In genomic region chr14:30014487-30014886, GRCm38 (mm10) we compare ENCODE assay signal across 21 mouse cellular contexts. TPM values are rescaled to one million over a fixed set of nuclear protein-coding genes. Genes with fewer than 3 reads are reported as not detected.
DNase-seq lines count a peak whose midpoint lies in the region; ATAC-seq and TF ChIP-seq lines count a peak whose summit lies in the region.
"Had no signal": no experiment of that assay in that cellular context is flagged by ENCODE, and none has a peak within 500 bp of the region (broad histone marks: within the 10 kb centered on the region; RNA-seq: fewer than 3 reads in every experiment).

No protein-coding gene starts in this region.

- 30% methylated on average over 10 of the region's 10 CpGs for WGBS in liver, adult 2 months
- 64% methylated on average over 10 of the region's 10 CpGs for WGBS in liver, embryonic 12.5 days (ENCODE audit: insufficient replicate concordance)
- 9% methylated on average over 10 of the region's 10 CpGs for WGBS in bone marrow, adult 2 months
- WGBS in hindbrain, embryonic 12.5 days: 79% methylated on average over 10 of the region's 10 CpGs

- peaks cover 14% of the 10 kb centered on the region; the same call in 1 of the 2 replicates for H3K79me2 ChIP-seq in liver, adult 2 months (ENCODE audit: control insufficient read depth, insufficient read depth, low read length)

- no peak for TF ChIP-seq CTCF in liver, adult 2 months (IDR thresholded peaks at IDR 0.05; ENCODE audit: low read depth, low read length)
- TF ChIP-seq CTCF in bone marrow, adult 2 months (IDR thresholded peaks at IDR 0.05; ENCODE audit: control insufficient read depth, insufficient read depth, low read length): no peak

- no peaks in the 10 kb centered on the region for H3K27me3 ChIP-seq in liver, adult 2 months (ENCODE audit: control insufficient read depth, insufficient read depth, low read length)
- H3K27me3 ChIP-seq in liver, embryonic 12.5 days (replicated peaks): peaks cover 20% of the 10 kb centered on the region
- H3K27me3 ChIP-seq in hindbrain, embryonic 12.5 days: peaks cover 11% of the 10 kb centered on the region

- H3K27ac ChIP-seq in liver, adult 2 months (replicated peaks; ENCODE audit: insufficient read depth, low read depth, low read length): peak overlapping the region; percentile 58
- H3K27ac ChIP-seq in liver, embryonic 12.5 days: no peak overlapping the region
- H3K27ac ChIP-seq in bone marrow, adult 2 months (ENCODE audit: control insufficient read depth, insufficient read depth, low read depth, low read length, poor library complexity): peak overlapping the region; percentile 27; the same call in 1 of the 2 replicates
- H3K27ac ChIP-seq in hindbrain, embryonic 12.5 days: no peak overlapping the region
- H3K27ac ChIP-seq: forebrain, embryonic 10.5 days; hindbrain, postnatal 0 days; liver, embryonic 13.5 days; stomach, embryonic 15.5 days had no signal

- DNase-seq in liver, adult 2 months (ENCODE audit: extremely low read depth, low read depth, low spot score): no peak
- DNase-seq in thymus, postnatal 4 days: peak; percentile 51
- DNase-seq in frontal cortex, postnatal 14 days (ENCODE audit: low spot score in 2 of 2): no peak
- DNase-seq: adrenal gland, adult 8-10 months; cerebellum, adult 2 months; gastrocnemius, postnatal 14 days; heart, postnatal 14 days; kidney, adult 9 months; kidney, postnatal 4 days; liver, embryonic 13.5 days; right cerebral cortex, adult 18-20 months had no signal

- H3K9me3 ChIP-seq in liver, embryonic 12.5 days (replicated peaks): no peaks in the 10 kb centered on the region
- no peaks in the 10 kb centered on the region for H3K9me3 ChIP-seq in hindbrain, embryonic 12.5 days (replicated peaks)
- H3K9me3 ChIP-seq: forebrain, embryonic 10.5 days; liver, embryonic 13.5 days; stomach, embryonic 15.5 days had no signal

- H3K4me1 ChIP-seq in liver, adult 2 months (ENCODE audit: control insufficient read depth, insufficient read depth, low read length): peaks cover 52% of the 10 kb centered on the region
- H3K4me1 ChIP-seq in liver, embryonic 12.5 days: no peaks in the 10 kb centered on the region
- peaks cover 2% of the 10 kb centered on the region; the same call in 1 of the 2 replicates for H3K4me1 ChIP-seq in bone marrow, adult 2 months (ENCODE audit: control insufficient read depth, insufficient read depth, low read length)
- no peaks in the 10 kb centered on the region; the same call in 1 of the 2 replicates for H3K4me1 ChIP-seq in hindbrain, embryonic 12.5 days
- H3K4me1 ChIP-seq: liver, embryonic 13.5 days; stomach, embryonic 15.5 days had no signal

- H3K4me2 ChIP-seq in liver, embryonic 12.5 days: no peak overlapping the region
- no peak overlapping the region for H3K4me2 ChIP-seq in hindbrain, embryonic 12.5 days (replicated peaks)
- H3K4me2 ChIP-seq: liver, embryonic 13.5 days; stomach, embryonic 15.5 days had no signal

- ATAC-seq in liver, embryonic 12.5 days: no peak
- ATAC-seq in megakaryocyte, adult 5-6 weeks (ENCODE audit: poor library complexity, severe bottlenecking): peak; percentile 34
- no peak for ATAC-seq in hindbrain, embryonic 12.5 days (ENCODE audit: low FRiP score)
- ATAC-seq in erythroid progenitor cell, adult 5-6 weeks (replicated peaks; ENCODE audit: low FRiP score, poor library complexity, severe bottlenecking): no peak
- ATAC-seq: hindbrain, postnatal 0 days; midbrain, embryonic 16.5 days had no signal

- H3K9ac ChIP-seq in liver, adult 2 months (ENCODE audit: low read depth, low read length): peak overlapping the region; percentile 14; the same call in 1 of the 2 replicates
- no peak overlapping the region for H3K9ac ChIP-seq in liver, embryonic 12.5 days
- no peak overlapping the region for H3K9ac ChIP-seq in hindbrain, embryonic 12.5 days
- H3K9ac ChIP-seq: liver, embryonic 13.5 days; stomach, embryonic 15.5 days had no signal

- TF ChIP-seq POLR2A in liver, adult 2 months (IDR thresholded peaks at IDR 0.05; ENCODE audit: extremely low read depth, insufficient read depth, low read length): no peak
- TF ChIP-seq POLR2A in bone marrow, adult 2 months (IDR thresholded peaks at IDR 0.05; ENCODE audit: borderline replicate concordance, control insufficient read depth, low read depth, low read length): no peak

- no peak overlapping the region for H3K4me3 ChIP-seq in liver, adult 2 months (ENCODE audit: insufficient read depth, low read depth, low read length)
- H3K4me3 ChIP-seq in liver, embryonic 12.5 days: no peak overlapping the region
- no peak overlapping the region for H3K4me3 ChIP-seq in bone marrow, adult 2 months (replicated peaks; ENCODE audit: control insufficient read depth, low read depth, low read length)
- H3K4me3 ChIP-seq in hindbrain, embryonic 12.5 days: no peak overlapping the region
- H3K4me3 ChIP-seq: forebrain, embryonic 10.5 days; liver, embryonic 13.5 days; stomach, embryonic 15.5 days had no signal

- H3K36me3 ChIP-seq in liver, adult 2 months (ENCODE audit: control insufficient read depth, insufficient read depth, low read length): 0 out of 2 replicates have a peak, but pooled peaks cover 2% of the 10 kb centered on the region
- H3K36me3 ChIP-seq in liver, embryonic 12.5 days: no peaks in the 10 kb centered on the region
- H3K36me3 ChIP-seq in hindbrain, embryonic 12.5 days: no peaks in the 10 kb centered on the region
- H3K36me3 ChIP-seq: forebrain, embryonic 10.5 days; liver, embryonic 13.5 days; stomach, embryonic 15.5 days had no signal

RNA-seq across cellular contexts. Expression of gene Chdh, which starts 5.7 kb away (rescaled TPM):
- total RNA-seq in liver, adult 2 months (2014; rRNA removed): 48.1 and 73.5 TPM in 2 replicates
- 66.2 and 75.5 TPM in 2 replicates for polyA plus RNA-seq in liver, adult 2 months (2012; rRNA removed)
- 0.25 and 0.26 TPM in 2 replicates for polyA plus RNA-seq in liver, embryonic 12.5 days (2016; fragmentation: Nextera tagmentation; extraction: Ambion mirVana)
- 4.6 and 5.4 TPM in 2 replicates for polyA plus RNA-seq in bone marrow, adult 2 months (2011; ENCODE audit: insufficient read depth, insufficient read length, low replicate concordance, missing spikeins)
- 7.2 and 10.4 TPM in 2 replicates for total RNA-seq in megakaryocyte, adult 5-6 weeks (2015)
- total RNA-seq in megakaryocyte, adult 5-6 weeks (2017): 9.8 TPM in 2 replicates
- polyA plus RNA-seq in hindbrain, embryonic 12.5 days (2016; fragmentation: Nextera tagmentation; extraction: Ambion mirVana): 0.17 and 0.18 TPM in 2 replicates
- 4.3 and 8.4 TPM in 2 replicates for total RNA-seq in erythroid progenitor cell, adult 5-6 weeks (2015; ENCODE audit: low replicate concordance)
- 1.8 and 4.2 TPM in 2 replicates for total RNA-seq in erythroid progenitor cell, adult 5-6 weeks (2017; ENCODE audit: low replicate concordance)
- polyA plus RNA-seq: forebrain, embryonic 10.5 days had no signal

RNA-seq across cellular contexts. Expression of gene Il17rb, which starts 5.8 kb away (rescaled TPM):
- total RNA-seq in liver, adult 2 months (2014; rRNA removed): 7.7 and 11.5 TPM in 2 replicates
- polyA plus RNA-seq in liver, adult 2 months (2012; rRNA removed): 3.1 and 8.2 TPM in 2 replicates
- polyA plus RNA-seq in liver, embryonic 12.5 days (2016; fragmentation: Nextera tagmentation; extraction: Ambion mirVana): 0.39 and 0.57 TPM in 2 replicates
- 7.8 TPM in 1 of 2 replicates, not detected in the other for polyA plus RNA-seq in bone marrow, adult 2 months (2011; ENCODE audit: insufficient read depth, insufficient read length, low replicate concordance, missing spikeins)
- total RNA-seq in megakaryocyte, adult 5-6 weeks (2015): 2.3 and 2.5 TPM in 2 replicates
- total RNA-seq in megakaryocyte, adult 5-6 weeks (2017): 0.08 and 2.2 TPM in 2 replicates
- 1.0 and 1.7 TPM in 2 replicates for polyA plus RNA-seq in hindbrain, embryonic 12.5 days (2016; fragmentation: Nextera tagmentation; extraction: Ambion mirVana)
- 0.42 and 3.2 TPM in 2 replicates for total RNA-seq in erythroid progenitor cell, adult 5-6 weeks (2015; ENCODE audit: low replicate concordance)
- total RNA-seq in erythroid progenitor cell, adult 5-6 weeks (2017; ENCODE audit: low replicate concordance): 1.4 and 3.1 TPM in 2 replicates
- total RNA-seq: megakaryocyte-erythroid progenitor cell, adult 5-6 weeks had no signal

RNA-seq across cellular contexts. Expression of gene Actr8, which starts 36.4 kb away (rescaled TPM):
- 35.6 and 37.3 TPM in 2 replicates for total RNA-seq in liver, adult 2 months (2014; rRNA removed)
- polyA plus RNA-seq in liver, adult 2 months (2012; rRNA removed): 10.5 and 11.3 TPM in 2 replicates
- polyA plus RNA-seq in liver, embryonic 12.5 days (2016; fragmentation: Nextera tagmentation; extraction: Ambion mirVana): 32.5 and 36.3 TPM in 2 replicates
- 12.5 and 21.8 TPM in 2 replicates for polyA plus RNA-seq in bone marrow, adult 2 months (2011; ENCODE audit: insufficient read depth, insufficient read length, low replicate concordance, missing spikeins)
- 19.9 and 27.3 TPM in 2 replicates for total RNA-seq in megakaryocyte, adult 5-6 weeks (2015)
- total RNA-seq in megakaryocyte, adult 5-6 weeks (2017): 24.4 and 29.7 TPM in 2 replicates
- 87.1 and 92.8 TPM in 2 replicates for polyA plus RNA-seq in hindbrain, embryonic 12.5 days (2016; fragmentation: Nextera tagmentation; extraction: Ambion mirVana)
- 5.4 and 7.6 TPM in 2 replicates for total RNA-seq in erythroid progenitor cell, adult 5-6 weeks (2015; ENCODE audit: low replicate concordance)
- 4.0 and 9.2 TPM in 2 replicates for total RNA-seq in erythroid progenitor cell, adult 5-6 weeks (2017; ENCODE audit: low replicate concordance)

RNA-seq across cellular contexts. Expression of gene Selenok, which starts 46.4 kb away (rescaled TPM):
- total RNA-seq in liver, adult 2 months (2014; rRNA removed): 91.5 and 106 TPM in 2 replicates
- polyA plus RNA-seq in liver, adult 2 months (2012; rRNA removed): 35.8 and 40.8 TPM in 2 replicates
- polyA plus RNA-seq in liver, embryonic 12.5 days (2016; fragmentation: Nextera tagmentation; extraction: Ambion mirVana): 133 and 142 TPM in 2 replicates
- 45.0 and 46.1 TPM in 2 replicates for polyA plus RNA-seq in bone marrow, adult 2 months (2011; ENCODE audit: insufficient read depth, insufficient read length, low replicate concordance, missing spikeins)
- 118 and 139 TPM in 2 replicates for total RNA-seq in megakaryocyte, adult 5-6 weeks (2015)
- 221 and 235 TPM in 2 replicates for total RNA-seq in megakaryocyte, adult 5-6 weeks (2017)
- polyA plus RNA-seq in hindbrain, embryonic 12.5 days (2016; fragmentation: Nextera tagmentation; extraction: Ambion mirVana): 382 and 390 TPM in 2 replicates
- 42.9 and 44.4 TPM in 2 replicates for total RNA-seq in erythroid progenitor cell, adult 5-6 weeks (2015; ENCODE audit: low replicate concordance)
- total RNA-seq in erythroid progenitor cell, adult 5-6 weeks (2017; ENCODE audit: low replicate concordance): 66.3 and 108 TPM in 2 replicates

Comparison
In these comparisons a context has a peak if more than half of its experiments do, and no peak if none do; other contexts are left out.
1. H3K27ac ChIP-seq: peak in liver, adult 2 months (single experiment) and bone marrow, adult 2 months (single experiment); none in liver, embryonic 12.5 days (single experiment) and hindbrain, embryonic 12.5 days (single experiment).
2. RNA of gene Chdh, which starts 5.7 kb away (polyA plus RNA-seq): 66.2 to 75.5 TPM in liver, adult 2 months; 4.6 to 5.4 TPM in bone marrow, adult 2 months, 0.25 to 0.26 TPM in liver, embryonic 12.5 days and 0.17 to 0.18 TPM in hindbrain, embryonic 12.5 days; every median in the first group is over 10 times any median in the second.